Mouse (Mus musculus): ENCODE measurements around the gene Tgds. TPM values are rescaled to one million over a fixed set of nuclear protein-coding genes. Genes with fewer than 3 reads are reported as not detected.

Gene Tgds
- polyA plus RNA-seq, 1 experiment from 2014 or later = 26.3 TPM

GRCm38 (mm10) chr14:118086271-118087035, 46.1 kb downstream of the Tgds start:
- ATAC-seq (ENCODE audit: low FRiP score, low read depth) = no peak
- H3K36me3 ChIP-seq = no peaks in the 10 kb centered on the region
- H3K4me3 ChIP-seq = no peak overlapping the region
- peaks cover 8% of the 10 kb centered on the region; the same call in 1 of the 2 replicates for H3K4me1 ChIP-seq
- no peak overlapping the region for H3K4me2 ChIP-seq (replicated peaks)
- no peak overlapping the region for H3K9ac ChIP-seq (replicated peaks)
- no peaks in the 10 kb centered on the region for H3K9me3 ChIP-seq
- H3K27ac ChIP-seq (replicated peaks) = no peak overlapping the region
- 45% methylated on average over 5 of the region's 5 CpGs for WGBS
- peaks cover 26% of the 10 kb centered on the region; the same call in 1 of the 2 replicates for H3K27me3 ChIP-seq

GRCm38 (mm10) chr14:118083851-118084250, 48.7 kb downstream of the Tgds start:
- no peak overlapping the region for H3K27ac ChIP-seq (replicated peaks)
- 85% methylated on average over 6 of the region's 6 CpGs for WGBS
- peaks cover 19% of the 10 kb centered on the region; the same call in 1 of the 2 replicates for H3K27me3 ChIP-seq
- no peak for ATAC-seq (ENCODE audit: low FRiP score, low read depth)
- H3K9ac ChIP-seq (replicated peaks) = no peak overlapping the region
- no peak overlapping the region for H3K4me2 ChIP-seq (replicated peaks)
- H3K4me1 ChIP-seq = peaks cover 18% of the 10 kb centered on the region; the same call in 1 of the 2 replicates
- no peaks in the 10 kb centered on the region for H3K36me3 ChIP-seq
- no peaks in the 10 kb centered on the region for H3K9me3 ChIP-seq
- H3K4me3 ChIP-seq = no peak overlapping the region

GRCm38 (mm10) chr14:118080606-118081005, 51.9 kb downstream of the Tgds start:
- peaks cover 12% of the 10 kb centered on the region; the same call in 1 of the 2 replicates for H3K4me1 ChIP-seq
- H3K9ac ChIP-seq (replicated peaks) = no peak overlapping the region
- H3K4me2 ChIP-seq (replicated peaks) = no peak overlapping the region; the same call in 1 of the 2 replicates
- no peaks in the 10 kb centered on the region for H3K36me3 ChIP-seq
- no peak overlapping the region for H3K27ac ChIP-seq (replicated peaks)
- H3K9me3 ChIP-seq = no peaks in the 10 kb centered on the region
- H3K27me3 ChIP-seq = peaks cover 9% of the 10 kb centered on the region; the same call in 1 of the 2 replicates
- no peak overlapping the region for H3K4me3 ChIP-seq
- ATAC-seq (ENCODE audit: low FRiP score, low read depth) = no peak
- WGBS = 45% methylated on average over 11 of the region's 11 CpGs

GRCm38 (mm10) chr14:118070100-118070499, 62.5 kb downstream of the Tgds start:
- no peak overlapping the region for H3K4me2 ChIP-seq (replicated peaks)
- H3K36me3 ChIP-seq = no peaks in the 10 kb centered on the region
- no peak overlapping the region for H3K9ac ChIP-seq (replicated peaks)
- H3K4me3 ChIP-seq = no peak overlapping the region
- no peaks in the 10 kb centered on the region for H3K4me1 ChIP-seq
- no peaks in the 10 kb centered on the region for H3K9me3 ChIP-seq
- no peaks in the 10 kb centered on the region for H3K27me3 ChIP-seq
- no peak overlapping the region for H3K27ac ChIP-seq (replicated peaks)
- ATAC-seq (ENCODE audit: low FRiP score, low read depth) = no peak
- 82% methylated on average over 12 of the region's 12 CpGs for WGBS

GRCm38 (mm10) chr14:118069439-118070079, 63.0 kb downstream of the Tgds start:
- 80% methylated on average over 12 of the region's 12 CpGs for WGBS
- no peak overlapping the region for H3K27ac ChIP-seq (replicated peaks)
- no peak overlapping the region for H3K9ac ChIP-seq (replicated peaks)
- no peak overlapping the region for H3K4me2 ChIP-seq (replicated peaks)
- H3K27me3 ChIP-seq = no peaks in the 10 kb centered on the region
- no peaks in the 10 kb centered on the region for H3K36me3 ChIP-seq
- no peak overlapping the region for H3K4me3 ChIP-seq
- H3K9me3 ChIP-seq = no peaks in the 10 kb centered on the region
- ATAC-seq (ENCODE audit: low FRiP score, low read depth) = no peak
- no peaks in the 10 kb centered on the region for H3K4me1 ChIP-seq

Other genes with a start within 250 kb of the Tgds start
- 1.2 and 1.5 TPM in 2 replicates for gene Dct, start 80.5 kb downstream of the Tgds start, polyA plus RNA-seq (2016; fragmentation: Nextera tagmentation; extraction: Ambion mirVana)
- gene Gpr180, start 4.4 kb upstream of the Tgds start, polyA plus RNA-seq (2016; fragmentation: Nextera tagmentation; extraction: Ambion mirVana) = 32.8 and 35.9 TPM in 2 replicates
- 34.8 and 35.5 TPM in 2 replicates for gene Sox21, start 104.3 kb upstream of the Tgds start, polyA plus RNA-seq (2016; fragmentation: Nextera tagmentation; extraction: Ambion mirVana)
- not detected in 2 replicates for gene Gm9376, start 134.2 kb upstream of the Tgds start, polyA plus RNA-seq (2016; fragmentation: Nextera tagmentation; extraction: Ambion mirVana)